Mouse (Mus musculus) E14TG2a.4 (cell line): ENCODE measurements around the gene Zfp248.

Source experiments
- CTCF ChIP-seq: conservative IDR thresholded peaks from 2 replicates; pipeline ENCODE4 v1.5.1; 2014; ENCODE audit warnings: low read length
- NANOG ChIP-seq: IDR thresholded peaks from 2 replicates; pipeline ENCODE4 v1.6.1; 2014; ENCODE audit warnings: borderline replicate concordance, low read length, mixed read lengths
- POU5F1 ChIP-seq: IDR thresholded peaks from 2 replicates; pipeline ENCODE4 v1.6.1; 2014; ENCODE audit warnings: low read length, borderline replicate concordance

- TF ChIP-seq CTCF (no peak), POU5F1 (no peak), NANOG (no peak)
Measured at GRCm38 (mm10) chr6:118454452-118454851, 876 bp downstream of the Zfp248 start.
